Mouse (Mus musculus) small intestine, adult 2 months (tissue): Measurements from ENCODE around the gene Sorcs2.

Experiments
- CTCF ChIP-seq: fragments of 200-500 bp; IDR thresholded peaks from 2 replicates; pipeline ENCODE4 v1.5.1; 2012; ENCODE audit warnings: low read depth, mild to moderate bottlenecking, control low read depth, inconsistent platforms, low read length, moderate library complexity, mixed read lengths; ENCODE audit not compliant: insufficient replicate concordance, insufficient read length; ENCODE audit errors: extremely low read depth
- POLR2A ChIP-seq: fragments of 200-500 bp; IDR thresholded peaks from 2 replicates; pipeline ENCODE4 v1.6.1; 2012; ENCODE audit warnings: low read depth, mild to moderate bottlenecking, control low read depth, inconsistent platforms, low read length, moderate library complexity

GRCm38 (mm10) chr5:36056921-36057320, 341.0 kb downstream of the Sorcs2 start:
- TF ChIP-seq CTCF = no peak
- TF ChIP-seq POLR2A = no peak
